9 mouse cellular contexts compared by ENCODE assay signal in the genomic region with DNA sequence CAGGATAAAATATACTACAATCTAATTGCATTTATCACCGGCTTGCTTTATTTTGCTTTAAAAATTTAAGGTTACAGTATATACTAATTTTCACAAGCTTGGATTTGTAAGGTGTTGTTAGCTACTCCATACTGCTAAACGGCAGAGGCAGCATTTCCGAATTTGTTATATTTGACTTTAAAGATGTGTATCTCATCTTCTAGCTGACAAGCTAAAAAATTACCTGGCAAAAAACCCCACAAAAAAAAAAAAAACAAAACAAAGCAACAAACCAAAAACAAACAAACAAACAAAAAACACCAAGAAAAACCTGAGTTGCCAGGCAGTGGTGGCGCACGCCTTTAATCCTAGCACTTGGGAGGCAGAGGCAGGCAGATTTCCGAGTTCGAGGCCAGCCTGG. TPM values are rescaled to one million over a fixed set of nuclear protein-coding genes. Genes with fewer than 3 reads are reported as not detected.
A peak's percentile ranks its signal among the peaks of the same experiment; 100 is the strongest.
DNase-seq lines count a peak whose midpoint lies in the region; ATAC-seq and TF ChIP-seq lines count a peak whose summit lies in the region.
"Had no signal": no experiment of that assay in that cellular context is flagged by ENCODE, and none has a peak within 500 bp of the region (broad histone marks: within the 10 kb centered on the region; RNA-seq: fewer than 3 reads in every experiment).

No protein-coding gene starts in this region.

- H3K79me2 ChIP-seq in heart, adult 2 months (replicated peaks; ENCODE audit: control insufficient read depth, insufficient read depth, low read length) = no peaks in the 10 kb centered on the region

- ATAC-seq in heart, embryonic 15.5 days (replicated peaks; ENCODE audit: insufficient number of reproducible peaks, insufficient read depth, low FRiP score, low read depth) = no peak
- no peak for ATAC-seq in neural tube, embryonic 13.5 days (ENCODE audit: low read depth)
- ATAC-seq in limb, embryonic 14.5 days (ENCODE audit: low FRiP score, low read depth) = no peak

- no peaks in the 10 kb centered on the region for H3K27me3 ChIP-seq in heart, embryonic 15.5 days
- no peaks in the 10 kb centered on the region for H3K27me3 ChIP-seq in heart, adult 2 months (ENCODE audit: control insufficient read depth, insufficient read depth, low read length)
- H3K27me3 ChIP-seq in neural tube, embryonic 13.5 days = no peaks in the 10 kb centered on the region
- H3K27me3 ChIP-seq in limb, embryonic 14.5 days (ENCODE audit: control insufficient read depth, insufficient read depth, low read length) = no peaks in the 10 kb centered on the region

- WGBS in heart, embryonic 15.5 days = 89% methylated on average over 7 of the region's 7 CpGs
- WGBS in heart, adult 2 months = 90% methylated on average over 7 of the region's 7 CpGs
- WGBS in neural tube, embryonic 13.5 days = 95% methylated on average over 7 of the region's 7 CpGs
- 91% methylated on average over 7 of the region's 7 CpGs for WGBS in limb, embryonic 14.5 days

- TF ChIP-seq EP300 in heart, adult 2 months (IDR thresholded peaks at IDR 0.05; ENCODE audit: insufficient read depth, low read depth, low read length) = no peak

- H3K27ac ChIP-seq in heart, embryonic 15.5 days = no peak overlapping the region
- no peak overlapping the region for H3K27ac ChIP-seq in heart, adult 2 months
- H3K27ac ChIP-seq in neural tube, embryonic 13.5 days (replicated peaks) = no peak overlapping the region
- no peak overlapping the region for H3K27ac ChIP-seq in limb, embryonic 14.5 days (replicated peaks; ENCODE audit: low read depth, low read length)

- H3K9ac ChIP-seq in heart, embryonic 15.5 days = no peak overlapping the region
- H3K9ac ChIP-seq in heart, adult 2 months (ENCODE audit: low read depth, low read length) = no peak overlapping the region
- no peak overlapping the region for H3K9ac ChIP-seq in neural tube, embryonic 13.5 days
- no peak overlapping the region for H3K9ac ChIP-seq in limb, embryonic 14.5 days (ENCODE audit: low read depth, low read length, severe bottlenecking)

- peaks cover 10% of the 10 kb centered on the region; the same call in 1 of the 2 replicates for H3K4me1 ChIP-seq in heart, embryonic 15.5 days (replicated peaks)
- peaks cover 4% of the 10 kb centered on the region for H3K4me1 ChIP-seq in heart, adult 2 months (ENCODE audit: control insufficient read depth, insufficient read depth, low read length)
- H3K4me1 ChIP-seq in neural tube, embryonic 13.5 days (replicated peaks) = peaks cover 35% of the 10 kb centered on the region
- no peaks in the 10 kb centered on the region for H3K4me1 ChIP-seq in limb, embryonic 14.5 days (ENCODE audit: control insufficient read depth, insufficient read depth, low read length)

- DNase-seq in heart, adult 2 months = no peak
- DNase-seq in neural tube, embryonic 10.5 days (ENCODE audit: extremely low spot score, low spot score) = no peak
- no peak for DNase-seq in limb, embryonic 14.5 days (ENCODE audit: low spot score)
- DNase-seq in left cerebral cortex, postnatal 10 days (ENCODE audit: extremely low spot score in 1 of 2, low spot score in 2 of 2) = no peak
- DNase-seq in thymus, postnatal 25 days = no peak
- no peak for DNase-seq in urinary bladder, adult 18-20 months (ENCODE audit: low spot score in 2 of 2)
- DNase-seq: lung, adult 18-20 months had no signal

- no peak for TF ChIP-seq CTCF in heart, adult 2 months (IDR thresholded peaks at IDR 0.05)

- intact Hi-C loops in heart, adult 2 months (cut with DNase I) = no loop called here
- intact Hi-C loops in left cerebral cortex, postnatal 10 days (cut with DNase I) = no loop called here

- no peaks in the 10 kb centered on the region for H3K9me3 ChIP-seq in heart, embryonic 15.5 days (replicated peaks)
- no peaks in the 10 kb centered on the region for H3K9me3 ChIP-seq in neural tube, embryonic 13.5 days
- no peaks in the 10 kb centered on the region for H3K9me3 ChIP-seq in limb, embryonic 14.5 days (ENCODE audit: control insufficient read depth, low read length)

- TF ChIP-seq POLR2A in heart, adult 2 months (IDR thresholded peaks at IDR 0.05; ENCODE audit: insufficient read depth, low read depth, low read length) = no peak
- no peak for TF ChIP-seq POLR2A in limb, embryonic 14.5 days (IDR thresholded peaks at IDR 0.05; ENCODE audit: borderline replicate concordance, extremely low read depth, insufficient read depth, insufficient read length)

- no peak overlapping the region for H3K4me3 ChIP-seq in heart, embryonic 15.5 days
- no peak overlapping the region for H3K4me3 ChIP-seq in heart, adult 2 months
- H3K4me3 ChIP-seq in neural tube, embryonic 13.5 days = 0 out of 2 replicates have a peak overlapping the region, but pooled peaks have one; percentile 78
- H3K4me3 ChIP-seq in limb, embryonic 14.5 days (replicated peaks; ENCODE audit: low read length) = no peak overlapping the region

- H3K4me2 ChIP-seq in heart, embryonic 15.5 days = peak overlapping the region; percentile 80; the same call in 1 of the 2 replicates
- peak overlapping the region; percentile 91 for H3K4me2 ChIP-seq in neural tube, embryonic 13.5 days
- peak overlapping the region; percentile 71 for H3K4me2 ChIP-seq in limb, embryonic 14.5 days (replicated peaks; ENCODE audit: low read depth, low read length, severe bottlenecking)

- peaks cover 58% of the 10 kb centered on the region for H3K36me3 ChIP-seq in heart, embryonic 15.5 days
- peaks cover 32% of the 10 kb centered on the region for H3K36me3 ChIP-seq in heart, adult 2 months (ENCODE audit: control insufficient read depth, insufficient read depth, low read length)
- H3K36me3 ChIP-seq in neural tube, embryonic 13.5 days = peaks cover 65% of the 10 kb centered on the region
- peaks cover 66% of the 10 kb centered on the region for H3K36me3 ChIP-seq in limb, embryonic 14.5 days (ENCODE audit: control insufficient read depth, insufficient read depth, low read length)

RNA-seq across cellular contexts. Expression of a gene that starts 1.2 kb away (rescaled TPM):
- 6.6 and 9.0 TPM in 2 replicates for polyA plus RNA-seq in heart, embryonic 15.5 days (2015; fragmentation: Nextera tagmentation; extraction: Ambion mirVana)
- 1 to 10 TPM; 3.7 to 4.2 TPM for total RNA-seq in heart, adult 2 months (2021)
- 2.7 and 3.8 TPM in 2 replicates for polyA plus RNA-seq in heart, adult 2 months (2012; rRNA removed)
- 7.7 and 9.9 TPM in 2 replicates for polyA plus RNA-seq in neural tube, embryonic 13.5 days (2015; fragmentation: Nextera tagmentation; extraction: Ambion mirVana)
- 13.6 and 13.7 TPM in 2 replicates for polyA plus RNA-seq in limb, embryonic 14.5 days (2012; rRNA removed)
- 12.7 and 13.7 TPM in 2 replicates for polyA plus RNA-seq in limb, embryonic 14.5 days (2014; fragmentation: Nextera tagmentation; extraction: Ambion mirVana)
- 1 to 10 TPM; 4.1 to 4.6 TPM for total RNA-seq in left cerebral cortex, postnatal 10 days (2021)

RNA-seq across cellular contexts. Expression of a gene that starts 10.9 kb away (rescaled TPM):
- 192 and 209 TPM in 2 replicates for polyA plus RNA-seq in heart, embryonic 15.5 days (2015; fragmentation: Nextera tagmentation; extraction: Ambion mirVana)
- 100 to 1,000 TPM; 328 to 354 TPM for total RNA-seq in heart, adult 2 months (2021)
- 202 and 306 TPM in 2 replicates for polyA plus RNA-seq in heart, adult 2 months (2012; rRNA removed)
- polyA plus RNA-seq in neural tube, embryonic 13.5 days (2015; fragmentation: Nextera tagmentation; extraction: Ambion mirVana) = 386 and 441 TPM in 2 replicates
- polyA plus RNA-seq in limb, embryonic 14.5 days (2012; rRNA removed) = 461 and 503 TPM in 2 replicates
- polyA plus RNA-seq in limb, embryonic 14.5 days (2014; fragmentation: Nextera tagmentation; extraction: Ambion mirVana) = 351 and 367 TPM in 2 replicates
- total RNA-seq in left cerebral cortex, postnatal 10 days (2021) = 100 to 1,000 TPM; 607 to 644 TPM

RNA-seq across cellular contexts. Expression of a gene that starts 10.9 kb away (rescaled TPM):
- polyA plus RNA-seq in heart, embryonic 15.5 days (2015; fragmentation: Nextera tagmentation; extraction: Ambion mirVana) = 12.7 and 14.8 TPM in 2 replicates
- 1 to 10 TPM; 4.9 to 6.0 TPM for total RNA-seq in heart, adult 2 months (2021)
- polyA plus RNA-seq in heart, adult 2 months (2012; rRNA removed) = 2.7 and 5.3 TPM in 2 replicates
- polyA plus RNA-seq in neural tube, embryonic 13.5 days (2015; fragmentation: Nextera tagmentation; extraction: Ambion mirVana) = 18.4 and 19.9 TPM in 2 replicates
- polyA plus RNA-seq in limb, embryonic 14.5 days (2012; rRNA removed) = 24.3 and 32.6 TPM in 2 replicates
- polyA plus RNA-seq in limb, embryonic 14.5 days (2014; fragmentation: Nextera tagmentation; extraction: Ambion mirVana) = 16.1 and 20.6 TPM in 2 replicates
- 10 to 100 TPM in 1 of 2 experiments, 1 to 10 TPM in 1; 8.7 to 10.3 TPM for total RNA-seq in left cerebral cortex, postnatal 10 days (2021)

RNA-seq across cellular contexts. Expression of a gene that starts 27.1 kb away (rescaled TPM):
- 0.88 and 2.6 TPM in 2 replicates for polyA plus RNA-seq in heart, embryonic 15.5 days (2015; fragmentation: Nextera tagmentation; extraction: Ambion mirVana)
- total RNA-seq in heart, adult 2 months (2021) = 1 to 10 TPM in 1 of 2 experiments, under 1 TPM in 1; 0.93 to 1.4 TPM
- 0.29 and 0.56 TPM in 2 replicates for polyA plus RNA-seq in heart, adult 2 months (2012; rRNA removed)
- 1.3 and 1.5 TPM in 2 replicates for polyA plus RNA-seq in neural tube, embryonic 13.5 days (2015; fragmentation: Nextera tagmentation; extraction: Ambion mirVana)
- polyA plus RNA-seq in limb, embryonic 14.5 days (2012; rRNA removed) = 0.86 and 1.9 TPM in 2 replicates
- polyA plus RNA-seq in limb, embryonic 14.5 days (2014; fragmentation: Nextera tagmentation; extraction: Ambion mirVana) = 2.1 and 3.1 TPM in 2 replicates
- total RNA-seq in left cerebral cortex, postnatal 10 days (2021) = 1 to 10 TPM in 1 of 2 experiments, under 1 TPM in 1; 0.45 to 1.1 TPM

RNA-seq across cellular contexts. Expression of a gene that starts 27.7 kb away (rescaled TPM):
- polyA plus RNA-seq in heart, embryonic 15.5 days (2015; fragmentation: Nextera tagmentation; extraction: Ambion mirVana) = 69.2 and 78.7 TPM in 2 replicates
- total RNA-seq in heart, adult 2 months (2021) = 100 to 1,000 TPM; 114 to 123 TPM
- polyA plus RNA-seq in heart, adult 2 months (2012; rRNA removed) = 78.3 and 130 TPM in 2 replicates
- polyA plus RNA-seq in neural tube, embryonic 13.5 days (2015; fragmentation: Nextera tagmentation; extraction: Ambion mirVana) = 20.6 and 26.8 TPM in 2 replicates
- polyA plus RNA-seq in limb, embryonic 14.5 days (2012; rRNA removed) = 39.0 and 44.2 TPM in 2 replicates
- polyA plus RNA-seq in limb, embryonic 14.5 days (2014; fragmentation: Nextera tagmentation; extraction: Ambion mirVana) = 39.0 and 40.5 TPM in 2 replicates
- total RNA-seq in left cerebral cortex, postnatal 10 days (2021) = 10 to 100 TPM; 19.7 to 20.1 TPM
